Mouse (Mus musculus) ES-CJ7 (cell line): ENCODE data around the gene Ptpn18.
"Not testable (repeated sequence)": the region's sequence is repeated elsewhere in the genome, so short reads cannot be mapped to it uniquely, and the experiment has no call there.

ENCODE experiments used
- DNase-seq: peaks from one replicate; pipeline ENCODE4 v3.0.0; 2011; ENCODE audit warnings: low read depth, low spot score

Ptpn18 gene

GRCm38 (mm10) chr1:34513068-34513467, 53.5 kb downstream of the Ptpn18 start:
- no peak for DNase-seq

DNA sequence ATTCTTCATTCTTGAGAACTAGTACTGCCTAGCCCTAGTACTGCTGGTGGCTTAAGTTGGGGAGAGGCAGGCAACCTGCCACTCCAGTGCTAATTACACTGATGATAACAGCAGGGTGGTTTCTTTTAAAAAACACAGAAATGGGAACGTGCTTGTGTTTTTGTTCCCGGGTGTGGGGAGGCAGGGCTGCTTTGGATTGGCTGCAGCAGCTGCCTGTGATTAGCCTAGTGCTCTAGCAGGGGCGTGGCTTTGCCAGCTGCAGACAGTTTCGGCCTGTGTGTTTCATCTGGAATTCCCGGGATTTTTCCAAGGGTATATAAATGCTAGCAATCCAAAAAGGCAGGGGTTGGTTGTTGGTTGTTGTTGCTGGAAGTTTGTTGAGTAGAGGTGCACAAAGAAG, 57.0 kb downstream of the Ptpn18 start:
- peak; percentile 45 for DNase-seq

DNA sequence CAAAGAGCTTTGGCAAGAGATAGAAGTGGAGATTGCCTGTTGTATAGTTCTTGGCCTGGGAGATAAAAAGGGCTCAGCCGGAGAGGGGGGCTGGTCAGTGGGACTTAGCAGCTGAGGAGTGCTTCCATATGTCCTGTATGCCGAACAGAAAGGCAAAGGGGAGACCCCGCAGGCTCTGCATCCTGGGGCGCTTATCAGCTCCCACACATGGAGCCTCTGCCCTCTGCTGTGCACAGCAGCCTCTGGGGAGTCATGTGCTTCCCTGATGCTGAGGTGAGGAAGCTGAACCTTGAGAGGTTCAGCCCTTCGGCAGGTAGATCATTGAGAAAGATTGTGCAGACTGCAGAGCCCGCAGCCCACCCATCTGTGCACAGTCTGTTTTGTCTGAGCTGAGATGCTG, 57.7 kb downstream of the Ptpn18 start:
- not testable (repeated sequence) for DNase-seq

DNA sequence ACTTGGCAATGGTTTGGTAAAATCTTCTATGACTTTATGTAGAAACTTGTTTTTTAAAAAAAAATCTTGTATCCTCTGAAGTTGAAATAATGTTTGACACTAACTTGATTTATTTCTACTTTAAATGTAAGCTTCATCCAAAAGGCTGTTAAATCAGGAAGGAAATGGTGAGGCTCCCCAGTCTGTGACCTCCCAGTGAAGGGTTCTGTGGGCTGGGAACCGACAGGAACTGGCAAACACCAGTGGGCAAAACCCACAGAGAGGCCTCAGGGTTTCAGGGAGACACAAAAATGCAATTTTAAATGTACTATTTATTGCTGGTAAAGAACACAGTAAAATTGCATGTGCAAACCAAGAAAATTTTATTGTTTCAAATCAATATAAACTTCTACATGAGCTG, 58.2 kb downstream of the Ptpn18 start:
- not testable (repeated sequence) for DNase-seq

DNA sequence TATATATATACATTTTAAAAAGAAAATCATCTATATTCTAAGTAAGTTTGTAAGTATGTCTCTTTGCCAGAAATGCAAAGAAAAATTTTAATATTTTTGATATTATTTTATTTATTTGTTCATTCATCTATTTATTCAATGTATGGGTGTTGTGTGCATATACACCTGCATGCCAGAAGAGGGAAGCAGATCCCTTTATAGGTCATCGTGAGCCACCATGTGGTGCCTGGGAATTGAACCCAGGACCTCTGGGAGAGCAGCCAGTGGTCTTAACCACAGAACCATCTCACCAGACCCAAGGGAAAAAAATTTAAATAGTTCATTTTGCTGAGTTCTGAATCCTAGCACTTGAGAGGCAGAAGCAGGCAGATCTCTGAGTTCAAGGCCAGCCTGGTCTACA, 58.7 kb downstream of the Ptpn18 start:
- no peak for DNase-seq

- no peak for DNase-seq
Observed at GRCm38 (mm10) chr1:34522205-34522849, 62.8 kb downstream of the Ptpn18 start.

GRCm38 (mm10) chr1:34522850-34523244, 63.3 kb downstream of the Ptpn18 start:
- DNase-seq: no peak

DNA sequence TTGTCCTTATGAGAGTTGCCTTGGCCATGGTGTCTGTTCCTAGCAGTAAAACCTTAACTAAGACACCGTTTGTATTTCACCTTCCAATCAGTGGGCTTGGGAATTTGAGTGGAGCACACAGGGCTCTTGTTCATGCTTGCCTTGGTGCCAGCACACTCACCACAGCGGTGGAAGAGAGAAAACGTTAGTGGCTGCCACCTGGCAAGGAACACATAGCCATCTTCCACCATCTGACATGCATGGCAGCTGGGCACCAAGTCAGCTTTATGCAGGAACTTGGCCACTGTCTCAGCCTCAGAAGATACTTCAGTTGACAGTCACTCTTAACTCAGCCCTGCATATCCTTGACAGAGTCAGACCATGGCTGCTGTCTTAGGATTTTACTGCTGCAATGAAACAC, 64.1 kb downstream of the Ptpn18 start:
- DNase-seq: no peak
